Mouse (Mus musculus) right cerebral cortex, postnatal 14 days (tissue): ENCODE measurements around the gene Slc3a2.
A peak's percentile ranks its signal among the peaks of the same experiment; 100 is the strongest.
"Not testable (repeated sequence)": the region's sequence is repeated elsewhere in the genome, so short reads cannot be mapped to it uniquely, and the experiment has no call there.

Experiments
- DNase-seq: peaks from one replicate; pipeline ENCODE4 v3.0.0; 2022

The Slc3a2 gene

GRCm38 (mm10) chr19:8726609-8727390 is 3.6 kb upstream of the Slc3a2 start:
- no peak for DNase-seq

- DNase-seq = no peak
These were observed 2.0 kb upstream of the Slc3a2 start for GRCm38 (mm10) chr19:8725081-8725613.

- no peak for DNase-seq
These were observed 1.2 kb upstream of the Slc3a2 start for GRCm38 (mm10) chr19:8724392-8724791.

DNA sequence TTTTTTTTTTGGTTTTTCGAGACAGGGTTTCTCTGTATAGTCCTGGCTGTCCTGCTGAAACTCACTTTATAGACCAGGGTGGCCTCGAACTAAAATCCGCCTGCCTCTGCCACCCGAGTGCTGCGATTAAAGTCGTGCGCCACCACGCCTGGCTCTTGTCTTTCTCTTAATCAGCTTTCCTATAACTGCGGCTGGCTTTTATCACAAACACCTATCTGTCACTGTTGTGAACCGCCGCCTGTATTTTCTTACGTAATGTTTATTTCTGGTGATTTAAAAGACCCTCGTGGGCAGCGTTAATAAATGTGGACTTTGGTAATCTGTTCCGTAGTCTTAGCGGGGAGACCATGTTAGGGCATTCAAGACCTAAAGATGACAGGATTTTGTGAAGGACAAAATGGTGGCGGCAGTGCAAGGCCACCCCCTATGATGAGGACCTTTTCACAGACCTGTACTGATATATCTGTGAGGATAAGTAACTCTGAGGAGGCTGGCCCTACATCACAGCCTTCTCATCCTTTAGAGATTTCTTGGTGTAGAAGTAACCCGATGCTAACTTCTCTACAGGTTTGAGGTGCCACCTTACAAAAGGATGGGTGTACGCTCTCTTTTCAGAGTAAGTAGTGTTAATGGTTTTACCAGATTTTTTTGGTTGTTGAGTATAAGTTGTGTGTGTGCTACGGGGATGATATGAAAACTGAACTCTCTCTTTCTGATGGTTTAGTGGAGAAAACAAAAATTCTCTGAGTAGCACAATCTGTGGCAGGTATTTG is 591 bp upstream of the Slc3a2 start:
- DNase-seq = peak; percentile 12

DNA sequence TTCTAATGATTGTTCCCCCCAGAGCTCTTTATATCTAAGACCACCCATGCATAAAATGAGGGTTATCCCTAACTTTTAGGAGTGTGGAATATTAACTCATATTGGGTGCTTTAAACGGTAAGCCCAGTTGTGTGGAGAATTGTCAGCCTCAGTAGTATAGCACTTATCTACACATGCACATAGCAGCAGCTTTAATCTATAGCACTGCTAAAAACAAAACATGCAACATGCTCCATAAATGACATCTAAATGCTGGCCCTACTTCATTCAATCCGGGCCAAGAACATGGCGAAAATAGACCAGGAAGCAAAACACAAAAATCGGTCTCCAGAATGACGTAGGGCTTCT is 636 bp downstream of the Slc3a2 start:
- no peak for DNase-seq

GRCm38 (mm10) chr19:8722021-8722420 is 1.1 kb downstream of the Slc3a2 start:
- no peak for DNase-seq

DNA sequence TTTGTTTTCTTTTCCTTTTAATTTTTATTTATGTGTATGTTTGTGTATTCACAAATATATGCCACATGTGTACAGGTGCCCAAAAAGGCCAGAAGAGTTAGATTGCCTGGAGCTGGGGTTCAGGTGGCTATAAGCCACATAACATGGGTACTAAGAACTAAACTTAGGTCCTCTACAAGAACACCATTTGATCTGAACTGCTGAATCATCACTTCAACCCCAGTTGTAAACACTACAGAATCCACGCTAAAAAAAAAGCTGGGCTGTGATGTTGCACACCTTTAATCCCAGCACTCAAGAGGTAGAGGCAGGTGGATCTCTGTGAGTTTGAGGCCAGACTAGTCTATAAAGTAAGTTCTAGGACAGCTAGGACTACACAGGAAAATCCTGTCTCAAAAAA is 1.8 kb downstream of the Slc3a2 start:
- no peak for DNase-seq

DNA sequence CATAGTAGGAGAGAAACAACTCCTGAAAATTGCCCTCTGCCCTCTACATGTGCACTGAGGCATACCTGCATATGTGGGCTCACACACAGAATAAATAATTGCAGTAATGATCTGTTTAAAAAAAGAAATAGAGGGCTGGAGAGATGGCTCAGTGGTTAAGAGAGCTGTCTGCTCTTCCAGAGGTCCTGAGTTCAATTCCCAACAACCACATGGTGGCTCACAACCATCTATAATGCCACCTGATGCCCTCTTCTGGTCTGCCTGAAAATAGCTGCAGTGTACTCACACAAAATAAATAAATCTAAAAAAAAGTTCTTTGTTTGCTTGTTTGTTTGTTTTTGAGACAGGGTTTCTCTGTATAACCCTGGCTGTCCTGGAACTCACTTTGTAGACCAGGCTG is 4.1 kb downstream of the Slc3a2 start:
- not testable (repeated sequence) for DNase-seq

DNA sequence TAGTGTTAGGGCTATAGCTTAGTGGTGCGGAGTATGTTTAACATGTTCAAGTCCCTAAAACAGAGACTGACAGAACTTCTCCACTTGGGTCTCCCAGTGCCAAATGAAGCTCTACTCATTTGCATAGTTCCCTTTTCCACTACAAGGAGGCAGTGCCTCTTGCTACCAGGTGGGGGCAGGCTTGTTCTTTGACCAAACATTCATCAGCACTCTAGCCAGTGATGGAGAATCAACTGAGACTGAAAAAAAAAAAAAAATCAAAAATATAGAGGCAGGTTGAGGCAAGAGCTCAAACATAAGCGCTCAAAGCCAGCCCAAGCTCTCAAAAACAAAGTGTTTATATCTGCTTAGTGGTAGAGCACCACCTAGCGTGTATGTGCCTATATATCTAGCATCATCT is 4.8 kb downstream of the Slc3a2 start:
- peak; percentile 13 for DNase-seq

GRCm38 (mm10) chr19:8716767-8717475 is 6.2 kb downstream of the Slc3a2 start:
- no peak for DNase-seq

DNA sequence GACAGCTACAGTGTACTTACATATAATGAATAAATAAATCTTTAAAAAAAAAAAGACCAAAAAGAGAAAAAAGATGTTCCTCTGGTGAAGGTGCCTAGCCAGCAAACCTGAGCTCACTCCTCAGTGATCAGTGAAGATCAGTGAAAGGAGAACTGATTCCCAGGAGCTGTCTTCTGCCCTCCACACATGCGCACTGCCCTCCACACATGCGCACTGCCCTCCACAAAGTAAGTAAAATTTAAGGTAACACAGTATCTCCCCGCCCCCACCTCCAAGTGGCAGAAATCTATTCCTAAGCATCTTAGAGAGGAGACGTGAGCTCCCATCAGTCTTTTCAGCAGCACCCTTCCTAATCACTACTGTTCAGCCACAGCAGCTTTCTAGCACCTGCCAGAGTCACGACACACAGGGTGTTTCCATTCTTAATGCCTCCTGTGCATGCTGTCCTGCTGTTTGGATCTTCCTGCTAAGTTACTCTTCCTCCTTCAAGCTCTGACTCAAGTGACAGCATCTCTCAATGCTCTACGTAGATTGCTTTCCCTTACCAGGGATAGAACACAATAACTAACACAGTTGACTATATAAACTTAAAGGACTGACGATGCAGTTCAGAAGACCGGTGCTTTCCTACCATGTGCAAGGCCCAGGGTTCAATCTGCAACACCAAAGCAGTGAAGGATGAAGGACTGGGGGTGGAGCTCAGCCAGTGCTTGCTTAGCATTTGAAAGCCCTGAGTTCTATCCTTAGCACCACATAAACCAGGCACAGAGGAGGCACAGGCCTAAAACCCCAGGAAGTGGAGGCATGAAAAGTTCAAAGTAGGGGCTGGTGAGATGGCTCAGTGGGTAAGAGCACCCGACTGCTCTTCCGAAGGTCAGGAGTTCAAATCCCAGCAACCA is 7.1 kb downstream of the Slc3a2 start:
- no peak for DNase-seq

DNA sequence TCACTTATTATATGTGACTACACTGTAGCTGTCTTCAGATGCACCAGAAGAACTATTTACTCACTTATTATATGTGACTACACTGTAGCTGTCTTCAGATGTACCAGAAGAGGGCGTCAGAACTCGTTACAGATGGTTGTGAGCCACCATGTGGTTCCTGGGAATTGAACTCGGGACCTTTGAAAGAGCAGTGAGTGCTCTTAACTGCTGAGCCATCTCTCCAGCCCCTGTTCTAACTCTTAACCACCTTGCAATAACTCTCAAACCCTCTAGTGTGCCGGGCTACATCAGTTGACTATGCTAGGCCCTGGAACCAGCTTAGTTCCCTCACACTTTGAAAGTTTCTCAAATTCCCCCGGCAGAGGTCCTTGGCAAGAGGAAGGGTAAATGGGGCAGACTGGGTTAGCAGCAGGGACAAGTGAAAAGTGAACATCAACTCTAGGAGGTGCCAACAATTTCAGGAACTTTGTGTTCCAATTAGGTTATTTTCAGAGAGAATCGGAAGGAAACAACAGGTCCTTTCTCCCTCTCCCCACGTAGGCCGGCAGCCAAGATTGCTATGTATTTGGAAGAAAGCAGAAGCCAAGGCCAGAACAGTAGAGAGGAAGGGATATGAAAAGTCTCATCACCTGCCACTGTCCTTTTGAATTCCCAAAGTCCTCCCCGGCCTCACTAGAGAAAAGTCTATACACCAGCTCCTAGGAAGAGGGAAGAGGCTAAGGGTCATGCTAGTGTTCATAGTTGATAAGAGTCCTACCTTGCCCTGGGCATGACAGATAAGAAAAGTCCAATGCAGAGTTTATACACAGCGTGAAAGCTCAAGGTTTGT is 8.3 kb downstream of the Slc3a2 start:
- DNase-seq = no peak

DNA sequence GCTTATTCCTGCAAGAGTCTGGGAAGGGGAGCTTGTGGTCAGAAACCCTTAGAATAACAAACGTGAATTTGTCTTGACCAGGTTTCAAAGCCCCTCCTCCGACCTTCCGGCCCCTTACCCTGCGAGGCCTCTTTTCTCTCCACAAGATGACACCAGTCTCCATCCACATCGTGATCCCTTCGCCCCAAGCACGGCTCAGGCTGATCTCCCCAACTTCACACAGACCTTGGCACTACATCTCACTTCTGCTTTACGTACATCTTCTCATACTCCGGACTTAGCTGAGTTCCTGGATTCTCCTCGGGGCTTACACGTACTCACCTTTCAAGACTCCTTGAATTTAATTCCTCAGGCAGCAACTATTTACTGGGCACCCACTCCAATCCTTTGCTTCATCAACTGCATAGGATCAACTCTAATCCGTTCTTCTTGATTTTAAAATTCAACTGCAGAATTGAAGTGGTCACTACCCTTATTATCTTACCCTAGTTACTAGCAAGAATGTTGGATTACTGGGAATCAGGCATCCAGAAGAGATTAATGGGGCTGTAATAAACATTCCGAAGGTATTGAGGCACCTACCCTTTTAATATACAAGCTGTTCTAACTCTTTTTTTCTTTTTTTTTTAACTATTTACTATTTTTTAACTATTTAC is 9.0 kb downstream of the Slc3a2 start:
- DNase-seq = no peak

GRCm38 (mm10) chr19:8713306-8713996 is 9.7 kb downstream of the Slc3a2 start:
- peak; percentile 95 for DNase-seq

- peak; percentile 68 for DNase-seq
These were observed 10.3 kb downstream of the Slc3a2 start for GRCm38 (mm10) chr19:8712870-8713305.

DNA sequence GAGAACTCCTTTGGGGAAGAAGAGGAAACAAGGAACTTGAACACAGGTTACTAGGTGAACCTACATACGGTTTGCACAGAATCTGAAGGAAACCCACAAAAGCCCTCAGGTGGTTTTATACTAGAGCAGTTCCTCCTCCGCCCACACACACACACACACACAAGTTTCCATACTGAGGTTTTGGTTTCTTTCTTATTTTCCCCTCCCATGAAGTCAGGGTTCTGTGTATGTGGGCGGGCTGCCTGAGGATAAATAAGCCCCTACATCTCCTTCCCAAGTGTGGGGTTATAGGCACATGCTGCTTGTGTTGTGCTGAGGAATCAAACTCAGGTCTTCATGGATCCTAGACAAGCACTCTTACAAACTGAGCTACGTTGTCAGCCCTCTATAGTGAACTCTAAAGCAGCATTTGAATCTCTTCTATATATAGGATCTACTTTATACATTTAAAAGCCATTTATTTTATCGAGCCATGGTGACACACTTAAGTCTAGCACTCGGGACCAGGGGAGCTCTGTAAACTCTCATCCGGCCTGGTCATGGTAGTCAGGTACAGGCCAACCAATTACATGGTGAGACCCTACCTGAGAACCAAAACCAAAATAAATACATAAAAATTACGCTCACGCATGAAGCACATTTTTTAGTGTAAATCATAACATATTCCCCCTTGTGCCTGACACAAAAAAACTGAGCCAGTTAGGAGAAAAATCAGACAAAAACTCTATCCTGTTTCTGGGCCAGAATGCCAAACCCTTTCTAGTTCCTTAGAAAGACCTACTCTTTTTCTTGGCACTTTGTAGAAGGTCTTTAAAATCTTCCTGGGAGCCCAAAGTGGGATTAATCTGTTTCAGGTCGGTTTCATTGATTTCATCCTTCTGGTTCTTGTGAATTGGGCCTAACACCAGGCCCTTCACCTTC is 11.0 kb downstream of the Slc3a2 start:
- DNase-seq = no peak

DNA sequence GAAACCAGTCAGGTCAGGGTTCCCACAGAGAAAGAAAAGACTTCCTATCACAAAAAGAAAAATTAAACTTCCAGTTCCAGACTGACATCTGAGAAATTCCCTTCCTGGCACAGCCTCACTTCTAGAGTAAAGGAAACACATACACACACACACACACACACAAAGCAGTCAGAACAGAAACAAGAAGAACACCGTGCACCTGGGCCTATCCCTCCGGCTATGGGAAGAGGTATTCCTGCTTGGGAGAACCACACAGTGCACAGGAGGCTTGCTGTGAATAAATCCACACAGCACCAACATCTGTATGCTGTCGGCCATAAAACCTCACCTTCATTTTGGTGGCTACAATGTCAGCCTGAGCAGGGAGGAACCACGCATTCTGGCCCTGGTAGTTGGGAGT is 11.7 kb downstream of the Slc3a2 start:
- DNase-seq = no peak

GRCm38 (mm10) chr19:8710057-8710456 is 13.1 kb downstream of the Slc3a2 start:
- no peak for DNase-seq

DNA sequence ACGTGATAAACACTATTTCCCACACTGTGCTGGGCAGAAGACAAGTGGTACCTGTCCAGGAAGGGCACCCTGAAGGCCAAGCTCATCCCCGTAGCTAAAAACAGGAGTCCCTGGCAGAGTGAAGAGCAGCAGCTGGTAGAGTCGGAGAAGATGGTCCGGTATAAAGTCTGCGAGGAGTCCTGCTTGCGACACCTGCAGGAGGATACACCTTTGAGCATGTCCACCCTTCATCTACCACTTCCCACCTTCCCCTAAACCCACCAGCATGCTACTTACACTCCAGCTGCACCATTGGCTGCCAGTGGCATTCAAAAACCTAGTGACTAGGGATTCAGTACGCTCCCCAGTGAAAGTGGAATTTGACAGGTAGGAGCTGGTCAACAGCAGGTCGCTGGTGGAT is 14.2 kb downstream of the Slc3a2 start:
- no peak for DNase-seq
